Mouse (Mus musculus): ENCODE data around the gene Gm21828. TPM values are rescaled to one million over a fixed set of nuclear protein-coding genes. Genes with fewer than 3 reads are reported as not detected.
"Not testable (repeated sequence)": the region's sequence is repeated elsewhere in the genome, so short reads cannot be mapped to it uniquely, and the experiment has no call there.

The Gm21828 gene
- not detected in 2 replicates for polyA plus RNA-seq (2015; fragmentation: Nextera tagmentation; extraction: Ambion mirVana)

- not testable (repeated sequence) for H3K27ac ChIP-seq; H3K9ac ChIP-seq; H3K4me1 ChIP-seq (replicated peaks); H3K27me3 ChIP-seq; H3K4me3 ChIP-seq; H3K9me3 ChIP-seq (replicated peaks); H3K36me3 ChIP-seq; ATAC-seq (replicated peaks; ENCODE audit: insufficient number of reproducible peaks, insufficient read depth, low FRiP score, low read depth); H3K4me2 ChIP-seq
- WGBS: no CpG with 5 or more reads among the region's 3 CpGs
These were observed at the start of gene Gm21828 for GRCm38 (mm10) chrY:13223828-13224227. Gene Gm21828 (minus strand): TSS chrY:13223928.

DNA sequence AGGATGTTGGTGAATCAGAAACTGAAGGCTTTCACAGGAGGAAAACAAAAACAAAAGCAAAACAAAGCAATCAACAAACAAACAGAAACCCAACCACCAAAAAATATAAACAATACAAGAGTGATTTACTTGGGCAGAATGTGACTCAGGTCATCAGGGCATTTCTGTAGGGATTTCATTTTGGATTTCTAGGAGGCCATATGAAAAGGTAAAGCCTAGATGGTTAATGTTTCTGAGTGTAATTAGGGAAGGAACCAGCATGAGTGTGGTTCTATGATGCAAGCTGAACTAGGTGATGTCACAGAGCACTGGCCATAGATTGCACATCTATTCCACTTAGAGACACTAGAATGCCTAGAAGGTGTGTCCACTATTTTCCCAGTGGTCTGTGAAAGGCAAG lies 28.4 kb upstream of the Gm21828 start, which contains the start of the genes Gm21440 and Gm21454:
Gm21440 (plus strand) TSS at position 301 of the 400 bp plus-strand sequence.
Gm21454 (plus strand) TSS at position 352 of the 400 bp plus-strand sequence.
- H3K9ac ChIP-seq; H3K4me3 ChIP-seq; H3K9me3 ChIP-seq (replicated peaks); H3K36me3 ChIP-seq; H3K27me3 ChIP-seq; H3K27ac ChIP-seq; H3K4me1 ChIP-seq (replicated peaks); ATAC-seq (replicated peaks; ENCODE audit: insufficient number of reproducible peaks, insufficient read depth, low FRiP score, low read depth); H3K4me2 ChIP-seq: not testable (repeated sequence)

Other genes starting within 250 kb of the Gm21828 start
- gene Gm20807, start 181.0 kb downstream of the Gm21828 start, polyA plus RNA-seq (2015; fragmentation: Nextera tagmentation; extraction: Ambion mirVana): not detected in 2 replicates
- gene Gm21891, start 90.4 kb downstream of the Gm21828 start, polyA plus RNA-seq (2015; fragmentation: Nextera tagmentation; extraction: Ambion mirVana): not detected in 2 replicates
- gene Gm21425, start 62.0 kb downstream of the Gm21828 start, polyA plus RNA-seq (2015; fragmentation: Nextera tagmentation; extraction: Ambion mirVana): not detected in 2 replicates
- gene Gm21440, start 28.5 kb upstream of the Gm21828 start, polyA plus RNA-seq (2015; fragmentation: Nextera tagmentation; extraction: Ambion mirVana): not detected in 2 replicates
- not detected in 2 replicates for gene Gm21454, start 28.5 kb upstream of the Gm21828 start, polyA plus RNA-seq (2015; fragmentation: Nextera tagmentation; extraction: Ambion mirVana)
- not detected in 2 replicates for gene Gm21725, start 125.1 kb upstream of the Gm21828 start, polyA plus RNA-seq (2015; fragmentation: Nextera tagmentation; extraction: Ambion mirVana)
- gene Gm21866, start 241.7 kb upstream of the Gm21828 start, polyA plus RNA-seq (2015; fragmentation: Nextera tagmentation; extraction: Ambion mirVana): not detected in 2 replicates